Mouse (Mus musculus) limb, embryonic 10.5 days (tissue): ENCODE data around the gene Fam53a. TPM values are rescaled to one million over a fixed set of nuclear protein-coding genes. Genes with fewer than 3 reads are reported as not detected.

Source experiments
- DNase-seq: peaks from one replicate; pipeline ENCODE4 v3.0.0-alpha.2; 2017; ENCODE audit warnings: low spot score
- H3K27ac ChIP-seq: fragments of 300-500 bp; sonication (generic); 2 replicates; pipeline ENCODE4 v1.5.1; 2016; ENCODE audit warnings: mild to moderate bottlenecking
- H3K27me3 ChIP-seq: fragments of 300-500 bp; sonication (generic); 2 replicates; pipeline ENCODE4 v1.6.1; 2016; ENCODE audit warnings: low read depth, mild to moderate bottlenecking; ENCODE audit not compliant: poor library complexity, severe bottlenecking
- H3K36me3 ChIP-seq: fragments of 300-500 bp; sonication (generic); 2 replicates; pipeline ENCODE4 v1.6.1; 2016; ENCODE audit warnings: mild to moderate bottlenecking, moderate library complexity
- H3K4me1 ChIP-seq: fragments of 300-500 bp; sonication (generic); 2 replicates; pipeline ENCODE4 v1.6.1; 2016
- H3K4me3 ChIP-seq: fragments of 300-500 bp; sonication (generic); 2 replicates; pipeline ENCODE4 v1.5.1; 2016; ENCODE audit warnings: mild to moderate bottlenecking, moderate library complexity
- H3K9me3 ChIP-seq: fragments of 300-500 bp; sonication (generic); replicated peaks from 2 replicates; pipeline ENCODE4 v1.6.1; 2016; ENCODE audit warnings: mild to moderate bottlenecking
- WGBS: fragments of 180-500 bp; shearing (Covaris S2); methylation state at CpG from one replicate; pipeline ENCODE4 v1.1.7; 2016; 5-methylcytosine and 5-hydroxymethylcytosine counted together
- polyA plus RNA-seq: library from polyadenylated mRNA; unstranded; fragments of >200 nt; fragmentation: Nextera tagmentation; extraction: Ambion mirVana; gene quantifications from 2 replicates; pipeline ENCODE4 v1.2.1, GENCODE M21; 2016

The Fam53a gene
- polyA plus RNA-seq, 1 experiment from 2014 or later = 78.8 TPM

GRCm38 (mm10) chr5:33652783-33653173 is 23.3 kb upstream of the Fam53a start:
- DNase-seq = no peak
- Histone ChIP-seq H3K27me3 (no peaks in the 10 kb centered on the region), H3K36me3 (peaks cover 54% of the 10 kb centered on the region), H3K9me3 (no peaks in the 10 kb centered on the region), H3K4me3 (peak overlapping the region; percentile 82), H3K4me1 (peaks cover 44% of the 10 kb centered on the region), H3K27ac (peak overlapping the region; percentile 99)
- WGBS = 3% methylated on average over 9 of the region's 9 CpGs

- H3K4me1 ChIP-seq = peaks cover 40% of the 10 kb centered on the region
- peak within 1 kb of the TSS; percentile 99 for H3K27ac ChIP-seq
- under 1% methylated on average over 82 of the region's 82 CpGs for WGBS
- H3K27me3 ChIP-seq = no peaks in the 10 kb centered on the region
- H3K9me3 ChIP-seq = no peaks in the 10 kb centered on the region
- peaks cover 58% of the 10 kb centered on the region for H3K36me3 ChIP-seq
- DNase-seq = peak; percentile 97
- peak within 1 kb of the TSS; percentile 82 for H3K4me3 ChIP-seq
Measured at GRCm38 (mm10) chr5:33651921-33652782, 22.7 kb upstream of the Fam53a start, which contains the start of gene Slbp. TSS of gene Slbp (minus strand) at chr5:33652574.

- WGBS = under 1% methylated on average over 11 of the region's 11 CpGs
- peaks cover 65% of the 10 kb centered on the region for H3K36me3 ChIP-seq
Measured at GRCm38 (mm10) chr5:33651541-33651920, 22.1 kb upstream of the Fam53a start.

GRCm38 (mm10) chr5:33651017-33651416 is 21.6 kb upstream of the Fam53a start:
- 20% methylated on average over 2 of the region's 2 CpGs for WGBS
- H3K27me3 ChIP-seq = no peaks in the 10 kb centered on the region
- peak overlapping the region; percentile 82 for H3K4me3 ChIP-seq
- H3K36me3 ChIP-seq = peaks cover 70% of the 10 kb centered on the region
- peak overlapping the region; percentile 99 for H3K27ac ChIP-seq
- peaks cover 28% of the 10 kb centered on the region for H3K4me1 ChIP-seq
- no peak for DNase-seq
- no peaks in the 10 kb centered on the region for H3K9me3 ChIP-seq

More at GRCm38 (mm10) chr5:33651541-33651920, 22.1 kb upstream of the Fam53a start:
- H3K27ac ChIP-seq = peak overlapping the region; percentile 99
- no peak for DNase-seq
- peaks cover 33% of the 10 kb centered on the region for H3K4me1 ChIP-seq
- no peaks in the 10 kb centered on the region for H3K9me3 ChIP-seq
- no peaks in the 10 kb centered on the region for H3K27me3 ChIP-seq
- H3K4me3 ChIP-seq = peak overlapping the region; percentile 82

GRCm38 (mm10) chr5:33640652-33641051 is 11.2 kb upstream of the Fam53a start:
- 66% methylated on average over 3 of the region's 3 CpGs for WGBS
- H3K9me3 ChIP-seq = no peaks in the 10 kb centered on the region
- no peak overlapping the region for H3K27ac ChIP-seq
- H3K4me3 ChIP-seq = no peak overlapping the region
- H3K36me3 ChIP-seq = peaks cover 94% of the 10 kb centered on the region
- DNase-seq = peak; percentile 43
- no peaks in the 10 kb centered on the region for H3K27me3 ChIP-seq
- no peaks in the 10 kb centered on the region for H3K4me1 ChIP-seq

GRCm38 (mm10) chr5:33638826-33639225 is 9.4 kb upstream of the Fam53a start:
- no peak overlapping the region for H3K27ac ChIP-seq

GRCm38 (mm10) chr5:33637606-33638350 is 8.3 kb upstream of the Fam53a start:
- no peak overlapping the region for H3K4me3 ChIP-seq
- no peak overlapping the region for H3K27ac ChIP-seq
- H3K9me3 ChIP-seq = no peaks in the 10 kb centered on the region
- no peak for DNase-seq
- no peaks in the 10 kb centered on the region for H3K4me1 ChIP-seq
- WGBS = 91% methylated on average over 3 of the region's 3 CpGs
- H3K27me3 ChIP-seq = no peaks in the 10 kb centered on the region
- H3K36me3 ChIP-seq = peaks cover 79% of the 10 kb centered on the region

More at GRCm38 (mm10) chr5:33638826-33639225, 9.4 kb upstream of the Fam53a start:
- no peaks in the 10 kb centered on the region for H3K4me1 ChIP-seq
- no peak overlapping the region for H3K4me3 ChIP-seq
- 68% methylated on average over 4 of the region's 4 CpGs for WGBS
- DNase-seq = no peak
- H3K9me3 ChIP-seq = no peaks in the 10 kb centered on the region
- H3K36me3 ChIP-seq = peaks cover 89% of the 10 kb centered on the region
- H3K27me3 ChIP-seq = no peaks in the 10 kb centered on the region

- 91% methylated on average over 3 of the region's 3 CpGs for WGBS
- Histone ChIP-seq H3K4me1 (peaks cover 11% of the 10 kb centered on the region), H3K36me3 (peaks cover 54% of the 10 kb centered on the region), H3K9me3 (no peaks in the 10 kb centered on the region), H3K27ac (no peak overlapping the region), H3K4me3 (no peak overlapping the region), H3K27me3 (no peaks in the 10 kb centered on the region)
- no peak for DNase-seq
Measured at GRCm38 (mm10) chr5:33635361-33635760, 5.9 kb upstream of the Fam53a start.

GRCm38 (mm10) chr5:33632526-33632925 is 3.1 kb upstream of the Fam53a start:
- no peak overlapping the region for H3K4me3 ChIP-seq
- no peak for DNase-seq
- no peaks in the 10 kb centered on the region for H3K9me3 ChIP-seq
- 83% methylated on average over 1 of the region's 1 CpGs for WGBS
- peaks cover 30% of the 10 kb centered on the region for H3K36me3 ChIP-seq
- peaks cover 26% of the 10 kb centered on the region for H3K4me1 ChIP-seq
- H3K27me3 ChIP-seq = no peaks in the 10 kb centered on the region
- H3K27ac ChIP-seq = no peak overlapping the region

GRCm38 (mm10) chr5:33630615-33631014 is 1.2 kb upstream of the Fam53a start:
- peak overlapping the region; percentile 91; the same call in 1 of the 2 replicates for H3K27ac ChIP-seq
- H3K9me3 ChIP-seq = no peaks in the 10 kb centered on the region

GRCm38 (mm10) chr5:33630061-33630460 is 626 bp upstream of the Fam53a start:
- no peak for DNase-seq
- peaks cover 26% of the 10 kb centered on the region for H3K4me1 ChIP-seq
- 6% methylated on average over 9 of the region's 9 CpGs for WGBS

More at GRCm38 (mm10) chr5:33630615-33631014, 1.2 kb upstream of the Fam53a start:
- no peak for DNase-seq
- Histone ChIP-seq H3K4me1 (peaks cover 26% of the 10 kb centered on the region), H3K27me3 (no peaks in the 10 kb centered on the region), H3K36me3 (peaks cover 16% of the 10 kb centered on the region), H3K4me3 (peak overlapping the region; percentile 76)
- 67% methylated on average over 4 of the region's 4 CpGs for WGBS

GRCm38 (mm10) chr5:33628820-33629300 is 575 bp downstream of the Fam53a start:
- under 1% methylated on average over 24 of the region's 24 CpGs for WGBS
- peak overlapping the region; percentile 76 for H3K4me3 ChIP-seq
- DNase-seq = peak; percentile 78
- H3K36me3 ChIP-seq = peaks cover 15% of the 10 kb centered on the region; the same call in 1 of the 2 replicates
- H3K27me3 ChIP-seq = no peaks in the 10 kb centered on the region
- H3K27ac ChIP-seq = peak overlapping the region; percentile 91
- peaks cover 26% of the 10 kb centered on the region for H3K4me1 ChIP-seq
- H3K9me3 ChIP-seq = no peaks in the 10 kb centered on the region

More at GRCm38 (mm10) chr5:33630061-33630460, 626 bp upstream of the Fam53a start:
- H3K27ac ChIP-seq = peak overlapping the region; percentile 91
- no peaks in the 10 kb centered on the region for H3K27me3 ChIP-seq
- H3K36me3 ChIP-seq = peaks cover 17% of the 10 kb centered on the region
- H3K9me3 ChIP-seq = no peaks in the 10 kb centered on the region
- peak overlapping the region; percentile 76 for H3K4me3 ChIP-seq
